Mouse (Mus musculus): Measurements from ENCODE around the gene Prpf6. TPM values are rescaled to one million over a fixed set of nuclear protein-coding genes. Genes with fewer than 3 reads are reported as not detected.

The Prpf6 gene
- polyA plus RNA-seq (2015; fragmentation: Nextera tagmentation; extraction: Ambion mirVana) = 29.1 and 32.2 TPM in 2 replicates

DNA sequence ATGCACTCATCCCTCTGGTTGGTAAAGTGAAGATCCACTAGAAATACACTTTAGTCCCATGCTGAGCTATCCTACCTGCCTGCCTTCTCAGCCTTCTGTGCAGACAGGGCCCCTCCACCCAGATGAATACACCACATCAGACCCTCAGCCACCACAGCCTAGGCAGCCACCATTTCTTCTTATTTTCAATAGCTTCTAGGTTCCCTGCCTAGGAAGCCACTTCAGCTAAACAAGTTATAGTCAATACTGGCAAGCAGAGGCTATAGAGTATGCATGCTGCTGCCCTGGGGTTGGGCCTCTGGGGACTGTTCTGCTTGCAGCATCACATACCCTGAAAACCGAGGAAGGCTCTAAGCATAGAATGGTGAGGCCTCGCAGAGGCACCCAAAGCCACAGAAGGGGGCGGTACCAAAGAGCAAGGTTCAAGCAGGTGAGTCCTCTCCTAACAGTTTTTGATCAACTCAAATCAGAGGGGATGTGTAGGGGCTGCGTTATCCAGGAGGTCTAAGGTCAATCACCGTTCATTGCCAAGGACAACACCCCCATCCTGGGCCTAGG, at the start of gene Prpf6:
Gene Prpf6 (plus strand): TSS at position 341 of the 558 bp plus-strand sequence.

DNA sequence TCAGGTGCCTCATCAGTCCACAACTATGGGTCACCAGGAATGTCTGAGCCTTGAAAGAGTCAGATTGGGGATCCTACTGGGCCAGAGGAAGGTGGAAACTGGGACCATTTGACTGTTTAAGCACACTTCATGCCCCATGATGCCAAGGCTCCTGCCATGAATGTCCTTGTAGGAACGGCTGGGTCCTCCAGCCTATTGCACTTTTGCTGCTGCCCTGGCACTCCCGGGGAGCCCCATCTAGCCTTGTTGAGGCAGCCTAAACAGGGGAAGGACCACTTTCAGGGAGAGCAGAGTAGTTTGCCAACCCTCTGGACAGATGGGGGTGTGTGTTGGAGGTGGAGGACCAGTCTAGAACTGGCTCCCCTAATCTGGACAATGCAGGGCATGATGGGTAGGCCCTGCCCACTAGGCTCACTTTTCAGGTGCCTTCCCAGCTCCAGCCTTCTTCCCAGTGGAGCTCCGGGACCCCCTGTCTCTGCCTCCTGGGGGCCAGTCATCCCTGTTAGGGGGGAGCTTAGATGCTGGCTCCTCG, 7.2 kb upstream of the Prpf6 start, which contains the start of gene Uckl1:
Gene Uckl1 (minus strand): TSS at position 482 of the 532 bp plus-strand sequence.

DNA sequence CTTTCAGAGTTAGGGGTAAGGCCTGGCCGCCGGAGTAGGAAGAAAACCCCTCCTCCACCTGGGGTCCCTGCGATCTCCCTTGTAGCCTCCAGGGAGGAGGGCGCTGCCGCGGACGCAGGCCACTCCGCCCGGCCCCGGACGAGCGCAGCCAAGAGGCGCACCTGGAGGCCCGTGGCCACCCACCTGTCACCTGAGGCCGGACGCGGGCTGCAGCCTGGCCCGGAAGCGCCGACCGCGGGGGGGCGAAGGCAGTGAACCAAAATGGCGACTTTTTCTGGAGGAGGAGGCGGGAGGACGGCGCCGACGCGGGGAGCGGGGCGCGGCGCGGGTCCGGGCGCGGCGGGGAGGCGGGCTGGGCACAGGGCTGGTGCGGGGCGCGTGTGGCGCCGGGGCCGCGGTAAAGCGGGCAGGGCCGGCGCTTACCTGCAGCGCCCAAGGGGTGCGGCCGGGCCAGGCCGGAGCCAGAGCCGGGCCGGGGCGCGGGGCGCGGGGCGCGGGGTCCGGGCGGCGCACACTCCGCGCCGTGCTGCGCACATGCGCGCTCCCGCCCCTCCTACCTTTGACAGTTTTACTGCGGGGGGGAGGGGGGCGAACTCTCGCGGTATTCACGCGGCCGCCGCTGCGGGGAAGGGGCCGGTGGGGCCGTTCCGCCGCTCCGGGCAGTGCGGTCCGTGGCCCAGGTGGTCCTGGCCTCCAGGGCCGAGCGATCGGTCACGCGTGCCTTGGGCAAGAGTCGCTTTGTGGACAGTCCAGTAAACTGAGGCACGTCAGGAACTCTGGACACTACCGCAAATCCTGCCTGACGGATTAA, 768 bp downstream of the Prpf6 start, which contains the start of gene Zfp512b:
Gene Zfp512b (minus strand): TSS at position 573 of the 811 bp plus-strand sequence.

DNA sequence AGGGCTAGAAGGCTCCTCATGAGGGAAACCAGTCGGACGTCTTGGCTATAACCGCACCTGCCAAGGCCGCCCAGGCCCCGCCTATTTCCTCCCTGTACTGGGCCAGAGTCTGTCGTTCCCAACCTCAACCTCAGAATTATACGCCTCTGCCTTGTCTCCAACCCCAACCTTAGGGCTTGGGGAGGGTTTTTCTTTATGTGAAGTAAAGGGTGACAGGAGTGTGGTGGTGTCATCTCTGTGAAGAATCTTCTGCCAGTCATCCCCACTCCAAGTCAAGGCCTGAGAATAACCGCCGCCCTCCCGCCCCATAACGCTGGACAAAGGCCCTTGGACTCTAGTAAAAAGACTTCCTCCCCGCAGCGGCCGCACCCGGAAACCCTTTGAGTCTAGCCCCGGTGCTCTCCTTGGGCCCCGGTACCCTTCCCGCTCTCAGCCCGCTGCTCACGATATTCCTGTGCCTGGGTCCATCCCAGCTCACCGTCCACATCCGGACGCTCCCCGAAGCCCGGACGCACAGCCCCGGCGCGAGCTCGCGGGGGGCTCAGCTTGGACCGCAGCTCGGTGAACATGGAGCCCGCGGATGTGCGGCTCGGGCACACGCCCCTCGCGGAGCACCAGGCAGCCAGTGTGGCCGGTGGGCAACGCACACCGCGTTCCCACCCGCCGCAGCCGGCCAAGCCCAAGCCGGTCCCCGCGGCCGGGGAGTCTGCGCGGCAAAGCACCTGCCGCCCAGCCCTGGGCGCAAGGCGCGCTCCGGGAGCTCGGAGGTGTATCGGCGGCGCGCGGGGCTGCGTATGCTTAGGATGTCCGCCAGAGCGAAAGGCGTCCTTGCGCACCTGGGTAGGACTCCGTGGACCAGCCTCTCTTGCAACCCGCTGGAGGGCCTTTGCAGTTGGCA, 7.0 kb downstream of the Prpf6 start, which contains the start of gene Samd10:
Gene Samd10 (minus strand): TSS at position 759 of the 898 bp plus-strand sequence.

DNA sequence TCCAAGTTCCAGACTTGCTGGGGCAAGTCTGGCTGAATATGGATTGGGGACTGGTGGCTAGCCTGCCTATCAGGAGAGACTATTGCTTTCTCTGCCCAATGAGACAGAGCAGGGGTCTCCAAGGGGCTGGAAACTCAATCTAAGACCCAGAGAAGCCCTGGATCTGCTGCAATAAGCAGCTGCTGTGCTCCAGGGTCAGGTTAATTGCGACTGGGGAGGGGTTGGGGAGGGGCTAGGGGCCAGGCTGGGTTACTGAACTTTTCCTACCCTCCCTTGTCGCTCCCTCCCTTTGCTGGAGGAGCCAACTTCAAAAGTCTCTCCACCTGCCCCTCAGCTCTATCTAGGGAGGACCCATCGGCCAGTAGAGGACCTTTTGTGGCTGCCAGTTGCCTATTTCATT, 65.1 kb downstream of the Prpf6 start, which contains the start of gene Gm29797:
Gene Gm29797 (plus strand): TSS at position 301 of the 400 bp plus-strand sequence.

DNA sequence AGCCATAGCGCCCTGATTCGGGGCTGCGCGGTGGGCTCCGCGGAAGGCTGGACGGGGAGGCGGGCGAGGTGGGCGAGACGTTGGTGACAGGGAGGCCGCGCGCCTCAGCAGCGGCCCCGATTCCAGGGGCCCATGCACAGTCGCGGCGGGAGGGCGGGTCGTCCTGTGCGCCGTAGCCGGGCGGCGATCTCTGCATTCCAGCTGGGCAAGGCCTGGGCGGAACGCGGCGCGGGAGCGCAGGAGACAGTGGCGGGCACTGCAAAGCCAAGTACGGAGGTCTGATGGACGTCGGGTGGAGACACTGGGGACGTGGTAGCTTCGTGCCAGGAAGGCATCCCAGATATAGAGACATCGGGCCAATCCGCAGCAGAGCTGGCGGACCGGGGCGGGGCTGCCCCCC, 79.7 kb downstream of the Prpf6 start, which contains the start of gene Sox18:
Gene Sox18 (minus strand): TSS at position 315 of the 400 bp plus-strand sequence.

DNA sequence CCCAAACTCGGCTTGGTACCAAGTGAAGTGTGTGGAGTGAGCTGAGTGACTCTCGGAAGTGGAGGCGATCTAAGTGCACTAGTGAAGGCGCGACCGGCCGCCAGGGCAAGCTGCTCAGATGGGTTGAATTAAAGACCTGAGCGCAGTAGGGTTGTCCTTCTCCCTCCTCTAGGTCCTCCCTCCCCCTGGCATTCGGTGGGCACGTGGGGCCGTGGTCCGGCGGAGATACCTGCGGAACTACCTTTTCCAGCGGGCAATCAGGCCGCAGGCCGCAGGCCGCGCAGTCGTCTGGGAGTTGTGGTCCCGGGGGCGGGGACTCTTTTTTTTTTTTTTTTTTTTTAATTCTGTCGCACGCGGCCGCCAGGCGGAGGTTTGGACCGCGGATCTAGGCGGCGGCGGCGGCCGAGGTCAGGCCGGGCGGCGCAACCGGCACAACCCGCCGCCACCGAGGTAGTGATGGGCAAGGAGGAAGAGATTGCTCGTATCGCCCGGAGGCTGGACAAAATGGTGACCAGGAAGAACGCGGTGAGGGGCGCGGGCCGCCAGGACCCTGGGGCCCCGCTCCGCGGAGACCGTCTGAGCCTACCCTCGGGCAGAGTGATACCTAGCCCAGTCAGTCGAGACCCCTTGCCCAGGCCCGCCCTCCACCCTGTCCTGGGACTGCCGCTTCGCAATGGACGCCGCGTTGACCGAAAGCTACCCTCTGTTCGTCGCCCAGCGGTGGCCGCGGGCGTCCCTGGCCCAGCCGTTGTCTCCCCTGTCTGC, 88.5 kb downstream of the Prpf6 start, which contains the start of gene Tcea2:
Gene Tcea2 (plus strand): TSS at position 360 of the 765 bp plus-strand sequence.

DNA sequence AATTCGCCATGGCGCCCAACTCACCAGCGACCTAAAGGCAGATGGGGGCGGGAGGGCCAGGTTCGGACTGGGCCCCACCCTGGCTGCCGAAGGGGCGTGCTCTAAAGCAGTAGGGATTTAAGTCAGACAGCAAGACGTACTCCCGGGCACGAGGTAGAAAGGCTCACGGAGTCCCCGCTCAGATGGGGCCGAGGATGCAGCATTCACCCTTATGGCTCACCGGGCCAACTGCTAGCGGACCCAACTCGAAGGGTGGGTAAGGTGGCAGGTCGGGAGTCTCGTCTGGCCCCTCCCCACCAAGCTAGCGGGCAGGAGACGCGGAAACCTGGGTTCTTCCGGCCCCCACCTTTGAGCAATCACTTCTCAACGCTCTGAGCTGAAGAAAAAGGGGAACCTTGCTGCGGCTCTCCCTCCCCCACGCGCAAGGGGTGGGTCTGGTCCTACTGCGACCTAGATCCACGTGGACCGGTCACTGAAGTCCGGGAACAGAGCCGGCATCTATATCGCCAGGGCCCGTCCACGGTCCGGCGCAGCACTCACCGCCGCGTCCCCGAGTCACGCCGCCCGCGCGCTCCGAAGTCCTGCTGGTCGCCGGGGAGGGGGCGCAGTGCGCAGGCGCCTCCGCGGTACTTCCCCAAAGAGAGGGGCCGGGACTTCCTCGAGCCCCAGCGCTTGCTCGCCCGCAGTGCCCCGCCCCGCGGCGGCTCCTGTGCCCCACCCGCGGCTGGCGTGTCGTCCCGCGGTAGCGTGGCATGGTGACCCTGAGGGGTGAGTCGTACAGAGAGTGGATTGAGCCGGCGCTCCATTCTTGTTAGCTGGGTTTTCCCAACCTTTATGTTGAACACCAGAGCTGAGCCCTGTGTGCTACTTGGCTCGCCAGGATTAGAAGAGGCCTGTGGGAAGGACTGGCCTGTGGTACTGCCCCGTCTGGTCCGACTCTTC, 101.9 kb downstream of the Prpf6 start, which contains the start of gene Rgs19:
Gene Rgs19 (minus strand): TSS at position 639 of the 942 bp plus-strand sequence.

DNA sequence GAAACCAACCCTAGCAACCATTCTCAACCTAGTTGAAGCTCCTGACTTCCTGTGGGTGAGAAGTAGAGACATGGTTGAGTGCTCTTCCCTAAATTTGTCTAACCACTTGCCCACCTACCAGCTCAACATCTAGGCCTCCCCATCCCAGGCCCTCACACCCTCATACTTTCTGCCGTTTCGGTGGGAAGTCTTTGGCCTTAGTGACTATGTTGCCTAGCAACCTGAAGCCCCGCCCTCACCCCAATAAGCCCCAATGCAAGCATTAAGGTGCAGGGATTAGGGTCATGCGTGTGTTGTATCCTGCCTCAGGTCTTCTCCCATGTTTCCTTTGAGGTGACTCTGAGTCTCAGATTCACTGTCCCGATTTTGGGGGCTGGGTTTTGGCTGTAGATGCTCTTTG, 106.6 kb downstream of the Prpf6 start, which contains the start of gene Lkaaear1:
Gene Lkaaear1 (minus strand): TSS at position 202 of the 400 bp plus-strand sequence.

Small RNA genes lying within 50 kb of the gene (microRNA-seq; reads per million reads assigned to microRNA genes)
- not detected for gene Mir7006

Other genes starting within 250 kb of the Prpf6 start
- gene Zgpat, start 226.9 kb upstream of the Prpf6 start, polyA plus RNA-seq (2015; fragmentation: Nextera tagmentation; extraction: Ambion mirVana) = 17.2 and 20.0 TPM in 2 replicates
- 34.8 and 36.7 TPM in 2 replicates for gene Arfrp1, start 226.5 kb upstream of the Prpf6 start, polyA plus RNA-seq (2015; fragmentation: Nextera tagmentation; extraction: Ambion mirVana)
- gene Lime1, start 211.8 kb upstream of the Prpf6 start, polyA plus RNA-seq (2015; fragmentation: Nextera tagmentation; extraction: Ambion mirVana) = 6.0 and 8.3 TPM in 2 replicates
- gene Zbtb46, start 132.4 kb upstream of the Prpf6 start, polyA plus RNA-seq (2015; fragmentation: Nextera tagmentation; extraction: Ambion mirVana) = 3.0 and 3.7 TPM in 2 replicates
- gene Abhd16b, start 98.7 kb upstream of the Prpf6 start, polyA plus RNA-seq (2015; fragmentation: Nextera tagmentation; extraction: Ambion mirVana) = not detected in 2 replicates
- 129 and 134 TPM in 2 replicates for gene Tpd52l2, start 94.7 kb upstream of the Prpf6 start, polyA plus RNA-seq (2015; fragmentation: Nextera tagmentation; extraction: Ambion mirVana)
- gene Dnajc5, start 71.4 kb upstream of the Prpf6 start, polyA plus RNA-seq (2015; fragmentation: Nextera tagmentation; extraction: Ambion mirVana) = 52.2 and 55.0 TPM in 2 replicates
- 58.0 and 61.9 TPM in 2 replicates for gene Uckl1, start 7.0 kb upstream of the Prpf6 start, polyA plus RNA-seq (2015; fragmentation: Nextera tagmentation; extraction: Ambion mirVana)
- gene Zfp512b, start 935 bp downstream of the Prpf6 start, polyA plus RNA-seq (2015; fragmentation: Nextera tagmentation; extraction: Ambion mirVana) = 24.2 and 27.2 TPM in 2 replicates
- 8.9 and 10.9 TPM in 2 replicates for gene Samd10, start 7.3 kb downstream of the Prpf6 start, polyA plus RNA-seq (2015; fragmentation: Nextera tagmentation; extraction: Ambion mirVana)
- not detected in 2 replicates for gene Gm29797, start 65.2 kb downstream of the Prpf6 start, polyA plus RNA-seq (2015; fragmentation: Nextera tagmentation; extraction: Ambion mirVana)
- gene Sox18, start 79.8 kb downstream of the Prpf6 start, polyA plus RNA-seq (2015; fragmentation: Nextera tagmentation; extraction: Ambion mirVana) = 17.4 and 20.6 TPM in 2 replicates
- gene Tcea2, start 88.4 kb downstream of the Prpf6 start, polyA plus RNA-seq (2015; fragmentation: Nextera tagmentation; extraction: Ambion mirVana) = 11.9 and 13.4 TPM in 2 replicates
- gene Rgs19, start 102.1 kb downstream of the Prpf6 start, polyA plus RNA-seq (2015; fragmentation: Nextera tagmentation; extraction: Ambion mirVana) = 33.1 and 41.7 TPM in 2 replicates
- gene Lkaaear1, start 106.6 kb downstream of the Prpf6 start, polyA plus RNA-seq (2015; fragmentation: Nextera tagmentation; extraction: Ambion mirVana) = not detected in 2 replicates
- gene Oprl1, start 123.1 kb downstream of the Prpf6 start, polyA plus RNA-seq (2015; fragmentation: Nextera tagmentation; extraction: Ambion mirVana) = 0.06 and 0.26 TPM in 2 replicates
- 0.02 TPM in 1 of 2 replicates, not detected in the other for gene Myt1, start 171.5 kb downstream of the Prpf6 start, polyA plus RNA-seq (2015; fragmentation: Nextera tagmentation; extraction: Ambion mirVana)
- gene Pcmtd2, start 246.0 kb downstream of the Prpf6 start, polyA plus RNA-seq (2015; fragmentation: Nextera tagmentation; extraction: Ambion mirVana) = 14.1 and 16.3 TPM in 2 replicates